Mouse (Mus musculus): ENCODE measurements around the gene Tanc2.

Tanc2 gene

GRCm38 (mm10) chr11:105589877-105590641 is at the start of gene Tanc2:
Gene Tanc2, plus strand, starts transcription at chr11:105589986.
- DNase-seq = peak; percentile 40

GRCm38 (mm10) chr11:105540781-105541180 is 49.0 kb upstream of the Tanc2 start:
- DNase-seq = no peak

DNA sequence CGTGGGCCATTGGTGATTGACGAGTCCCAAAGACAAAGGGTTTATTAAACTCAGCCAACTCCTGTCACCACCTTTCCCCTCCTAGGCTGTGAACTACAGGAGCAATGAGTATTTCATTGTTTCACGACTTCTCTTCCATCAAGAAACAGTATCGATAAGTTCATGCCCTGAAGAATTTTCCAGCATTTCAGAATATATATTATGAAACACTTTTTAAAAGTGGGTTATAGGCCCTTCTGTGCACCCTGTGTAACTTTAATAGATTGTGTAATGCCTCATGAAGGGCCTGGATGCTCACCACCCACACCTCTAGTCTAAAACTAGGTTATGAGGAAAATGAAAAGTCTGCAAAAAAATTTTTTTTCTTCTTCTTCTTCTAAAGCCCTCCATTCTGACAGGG is 48.4 kb upstream of the Tanc2 start:
- DNase-seq = no peak

GRCm38 (mm10) chr11:105542129-105542528 is 47.7 kb upstream of the Tanc2 start:
- no peak for DNase-seq

DNA sequence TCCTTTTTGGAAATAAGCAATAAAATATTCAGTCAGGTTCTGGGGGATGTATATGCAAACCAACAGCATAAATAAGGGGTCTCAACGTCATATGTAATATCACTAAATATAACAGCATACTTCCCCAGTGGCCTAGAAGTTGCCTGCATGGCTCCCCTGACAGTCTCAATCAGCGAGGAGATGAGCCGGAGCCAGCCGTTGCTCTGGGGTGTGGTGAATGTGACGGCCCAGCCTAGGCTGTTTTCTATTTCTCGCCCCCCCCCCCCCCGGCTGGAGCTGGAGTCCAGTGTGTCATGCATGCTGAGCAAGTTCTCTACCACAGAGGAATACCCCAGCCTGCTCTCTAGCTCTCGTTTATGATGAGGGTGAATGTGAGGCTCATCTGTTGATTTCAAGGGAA is 44.0 kb upstream of the Tanc2 start:
- no peak for DNase-seq

GRCm38 (mm10) chr11:105546393-105546792 is 43.4 kb upstream of the Tanc2 start:
- no peak for DNase-seq

GRCm38 (mm10) chr11:105548383-105548782 is 41.4 kb upstream of the Tanc2 start:
- no peak for DNase-seq

DNA sequence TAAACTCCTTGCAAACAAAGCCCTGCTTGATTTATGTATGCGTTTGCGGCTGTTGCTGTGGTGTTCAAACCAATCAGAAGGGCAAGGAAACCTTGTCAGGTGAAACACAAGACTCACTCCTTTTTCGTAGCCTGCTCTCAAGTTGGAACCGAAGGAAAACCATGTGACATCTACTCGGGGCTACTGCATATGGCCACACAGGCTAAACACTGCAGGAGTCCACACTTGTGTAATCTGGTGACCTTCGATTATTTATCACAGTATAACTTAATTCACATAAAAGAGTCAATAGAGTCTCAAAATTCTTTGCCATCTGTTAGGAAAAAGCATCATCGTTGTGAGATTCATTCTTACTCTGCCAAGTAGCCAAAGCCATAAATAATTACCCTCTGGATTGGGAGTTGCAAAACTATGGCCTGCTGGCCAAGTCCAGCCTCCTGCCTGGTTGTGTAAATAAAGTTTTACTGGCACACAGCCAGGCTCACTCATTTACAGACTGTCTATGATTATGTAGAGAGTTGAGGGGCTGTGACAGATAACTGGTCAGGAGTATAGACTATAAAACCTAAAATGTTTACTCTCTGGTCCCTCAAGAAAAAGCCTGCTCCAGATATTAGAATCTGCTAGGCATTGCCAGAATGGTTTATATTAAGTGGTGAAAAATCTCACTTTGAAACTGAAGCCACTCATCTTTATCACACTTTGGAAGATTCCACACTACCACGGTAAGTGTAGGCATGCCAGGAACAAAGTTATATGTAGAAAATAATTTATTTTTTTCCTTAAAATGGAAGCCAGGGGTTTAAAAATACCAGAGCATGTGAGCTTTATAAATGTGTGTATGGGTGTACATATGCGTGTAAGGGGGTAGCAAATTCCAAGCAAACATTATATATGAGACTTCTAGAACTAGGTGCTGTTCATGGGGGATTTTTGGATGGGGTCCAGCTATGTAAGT is 40.3 kb upstream of the Tanc2 start:
- DNase-seq = peak; percentile 92

DNA sequence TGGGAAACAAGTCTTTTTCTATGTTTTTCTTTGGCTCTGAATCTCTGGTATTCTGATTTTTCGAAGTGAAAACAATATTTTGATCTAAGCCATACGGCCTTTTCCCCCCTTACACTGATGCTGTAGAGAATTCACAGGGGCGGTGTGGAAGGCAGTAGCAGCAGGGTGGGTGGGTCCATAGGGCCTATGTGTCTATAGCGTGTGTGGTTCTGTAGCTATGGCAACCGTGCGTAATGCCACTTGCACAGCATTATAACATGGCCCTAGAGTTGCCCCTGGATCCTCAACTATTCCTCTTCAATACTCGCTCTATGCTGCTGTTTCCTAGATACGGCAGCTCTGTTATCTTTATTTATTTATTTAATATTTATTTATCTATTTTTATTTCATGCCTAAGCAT is 32.5 kb upstream of the Tanc2 start:
- no peak for DNase-seq

DNA sequence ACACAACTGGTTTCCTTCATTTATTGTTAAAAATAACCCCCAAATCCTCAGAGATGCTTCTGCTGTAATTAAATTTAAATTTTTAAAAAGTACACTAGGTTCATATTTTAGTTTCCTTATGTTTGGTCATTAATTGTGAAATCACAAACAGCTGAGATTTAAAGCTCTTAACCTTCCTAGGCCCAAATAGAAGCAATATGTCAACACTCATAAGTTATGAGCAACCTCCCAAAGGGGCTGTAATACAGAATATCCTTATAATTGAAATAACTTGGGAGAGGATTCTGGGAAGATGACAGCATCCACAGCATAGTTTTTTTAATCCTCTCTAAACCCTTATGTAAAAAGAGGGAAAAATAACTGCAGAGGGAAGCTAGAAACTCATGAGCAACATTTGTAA is 31.7 kb upstream of the Tanc2 start:
- DNase-seq = no peak

DNA sequence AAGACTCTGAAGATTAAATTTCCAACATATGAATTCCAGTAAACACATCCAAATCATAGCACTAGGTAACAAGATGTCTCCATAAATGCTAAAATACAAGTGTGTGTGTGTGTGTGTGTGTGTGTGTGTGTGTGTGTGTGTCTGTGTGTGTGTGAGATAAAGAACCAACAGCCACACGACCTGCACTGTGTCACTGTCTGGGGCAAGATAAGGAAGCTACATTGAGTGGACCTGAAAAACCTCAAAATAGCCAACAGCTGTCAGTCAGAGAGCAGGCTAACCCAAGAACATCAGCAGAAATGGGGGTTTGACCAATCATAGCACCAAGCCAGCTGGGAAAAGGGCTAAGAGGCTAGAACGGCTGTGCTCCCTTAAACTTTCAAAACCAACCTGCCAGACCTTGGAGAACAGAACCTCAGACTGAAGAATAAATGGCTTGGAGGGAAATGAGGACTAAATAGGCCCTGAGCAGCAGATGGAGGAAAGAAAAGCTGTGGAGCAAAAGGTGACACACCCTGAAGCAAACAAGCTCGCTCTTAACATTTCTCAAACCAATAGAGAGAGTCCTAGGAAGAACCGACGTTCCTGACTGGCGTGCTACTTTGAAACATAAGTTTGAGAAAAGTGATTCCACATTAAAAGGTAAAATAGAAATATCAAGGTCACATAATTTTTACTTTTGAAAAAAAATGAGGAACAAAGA is 30.8 kb upstream of the Tanc2 start:
- DNase-seq = no peak

GRCm38 (mm10) chr11:105563546-105563945 is 26.2 kb upstream of the Tanc2 start:
- DNase-seq = peak; percentile 87

- DNase-seq = peak; percentile 79
Observed at GRCm38 (mm10) chr11:105567221-105567641, 22.6 kb upstream of the Tanc2 start.

- no peak for DNase-seq
Observed at GRCm38 (mm10) chr11:105571996-105572395, 17.8 kb upstream of the Tanc2 start.

DNA sequence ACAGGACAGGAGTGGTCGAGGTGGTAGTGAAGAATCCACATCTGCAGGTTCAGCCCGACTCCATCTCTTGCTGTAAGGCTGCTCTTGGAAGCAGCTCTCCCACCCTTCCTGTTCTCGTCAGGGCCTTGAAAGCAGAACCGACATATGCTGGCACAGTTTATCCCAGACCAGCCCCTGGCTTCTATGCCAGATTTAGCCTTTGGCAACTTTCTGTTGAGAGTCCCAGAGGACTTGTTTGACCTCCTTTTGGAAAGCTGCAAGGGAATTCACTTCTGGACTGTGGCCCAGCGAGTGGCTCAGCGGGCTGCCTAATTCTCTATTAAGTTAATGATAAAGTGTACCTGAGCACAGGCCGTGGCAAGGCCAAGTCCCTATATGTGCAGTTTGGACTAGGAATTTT is 15.5 kb upstream of the Tanc2 start:
- peak; percentile 93 for DNase-seq

DNA sequence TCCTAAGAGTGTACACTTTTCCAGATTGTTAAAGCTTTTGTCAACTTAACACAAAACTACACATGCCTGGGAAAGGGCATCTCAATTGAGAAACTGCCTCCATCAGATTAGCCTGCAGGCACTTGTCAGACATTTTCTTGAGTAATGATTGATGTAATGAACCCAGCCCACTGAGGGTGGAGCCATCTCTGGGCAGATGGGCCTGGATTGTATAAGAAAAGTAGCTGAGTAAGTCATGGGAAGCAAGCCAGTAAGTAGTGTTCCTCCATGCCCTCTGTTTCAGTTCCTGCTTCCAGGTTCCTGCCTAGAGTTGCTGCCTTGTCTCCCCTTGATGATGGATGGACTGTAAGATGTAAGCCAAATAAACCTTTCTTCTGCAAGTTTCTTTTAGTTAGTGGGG is 12.6 kb upstream of the Tanc2 start:
- no peak for DNase-seq

DNA sequence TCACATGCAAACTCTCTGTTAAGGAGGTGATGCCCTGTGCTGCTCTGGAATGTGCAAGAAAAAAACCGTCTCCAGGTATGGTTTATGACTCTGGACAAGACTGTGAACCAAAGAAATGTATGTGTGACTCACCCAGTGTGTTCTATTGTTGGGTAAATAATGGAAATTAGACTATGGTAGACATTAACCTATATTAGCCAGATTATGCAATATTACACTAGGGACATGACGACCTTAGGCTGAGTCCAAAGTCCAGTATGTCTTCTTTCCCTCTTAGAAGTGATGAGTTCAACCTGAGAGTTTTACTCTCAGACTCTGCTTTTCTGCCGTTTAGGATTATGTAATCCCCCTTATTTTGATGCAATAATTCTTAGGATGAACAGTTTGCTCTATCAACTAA is 7.8 kb upstream of the Tanc2 start:
- peak; percentile 67 for DNase-seq

DNA sequence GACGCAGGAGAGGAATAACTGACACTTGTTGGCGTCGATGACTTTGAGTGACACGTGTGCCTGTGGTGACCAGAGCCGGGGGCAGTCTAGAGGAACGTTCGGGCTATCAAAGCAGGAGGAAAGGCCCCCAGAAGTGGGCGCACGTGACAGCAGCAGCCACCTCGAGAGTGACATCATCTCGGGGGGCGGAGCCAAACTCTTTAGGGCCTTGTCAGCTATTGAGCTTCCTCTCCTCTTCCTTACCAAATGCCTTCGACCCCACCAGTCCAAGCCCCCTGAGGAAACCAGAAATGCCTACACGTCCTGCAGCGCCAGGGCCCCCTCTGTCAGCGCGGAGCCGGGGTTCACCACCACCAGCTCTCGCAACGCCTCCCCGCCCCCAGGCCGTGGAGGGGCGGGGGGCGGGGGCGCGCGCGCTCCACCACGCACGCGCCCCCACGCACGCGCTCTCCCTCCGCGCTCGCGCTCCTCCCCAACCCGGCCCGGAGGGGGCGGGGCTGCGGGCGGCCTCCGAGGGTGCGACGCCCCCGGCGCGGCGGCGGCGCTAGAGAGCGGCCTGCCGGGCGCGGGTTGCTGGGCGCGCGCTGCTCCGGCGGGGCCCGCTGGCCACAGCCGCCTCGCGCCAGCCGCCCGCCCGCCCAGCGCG is 432 bp upstream of the Tanc2 start:
- DNase-seq = peak; percentile 94

DNA sequence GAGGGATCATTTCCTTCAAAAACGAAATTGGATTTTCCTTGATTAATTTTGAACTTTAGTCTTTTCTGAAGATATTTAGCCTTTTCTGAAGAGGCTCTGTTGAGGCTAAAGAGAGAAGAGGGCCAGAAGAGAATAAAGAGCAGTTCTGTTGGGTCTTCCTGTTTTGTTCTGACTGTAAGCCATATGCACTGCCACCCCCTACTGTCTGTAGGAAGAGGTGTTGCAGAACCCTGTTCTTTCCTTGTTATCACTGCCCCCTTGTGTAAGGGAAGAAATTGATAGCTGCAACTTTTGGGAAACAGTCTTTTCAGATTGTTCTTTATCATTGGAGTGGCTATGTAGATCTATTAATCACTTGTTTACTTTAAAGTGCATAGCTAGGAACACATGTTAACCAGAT is 2.1 kb downstream of the Tanc2 start:
- DNase-seq = peak; percentile 82

- DNase-seq = no peak
Observed at GRCm38 (mm10) chr11:105602177-105602576, 12.4 kb downstream of the Tanc2 start.

- DNase-seq = peak; percentile 52
Observed at GRCm38 (mm10) chr11:105626201-105626600, 36.4 kb downstream of the Tanc2 start.

GRCm38 (mm10) chr11:105643995-105644394 is 54.2 kb downstream of the Tanc2 start:
- peak; percentile 43 for DNase-seq

GRCm38 (mm10) chr11:105648026-105648425 is 58.2 kb downstream of the Tanc2 start:
- DNase-seq = peak; percentile 78
